In genomic region chr19:45847016-45847732, GRCm38 (mm10) we compare ENCODE assay signal across 8 mouse cellular contexts. TPM values are rescaled to one million over a fixed set of nuclear protein-coding genes. Genes with fewer than 3 reads are reported as not detected.
DNase-seq lines count a peak whose midpoint lies in the region; ATAC-seq and TF ChIP-seq lines count a peak whose summit lies in the region.

No protein-coding gene starts in this region.

- DNase-seq in kidney, postnatal 0 days (ENCODE audit: low spot score) = no peak
- no peak for DNase-seq in kidney, postnatal 14 days
- peak; percentile 42 to 48 for DNase-seq in B cell, adult 2 months
- peak; percentile 62 for DNase-seq in MEL (ENCODE audit: low read depth, low spot score)
- no peak for DNase-seq in liver, embryonic 14.5 days (ENCODE audit: low read depth in 3 of 3, low spot score in 3 of 3)
- DNase-seq in ovary, postnatal 10 days (ENCODE audit: low spot score) = no peak
- DNase-seq in cerebellum, postnatal 4 days (ENCODE audit: low spot score in 2 of 2) = no peak

- no peaks in the 10 kb centered on the region for H3K79me2 ChIP-seq in MEL (ENCODE audit: control insufficient read depth, insufficient read depth, low read length, poor library complexity)

- H3K9ac ChIP-seq in kidney, postnatal 0 days (ENCODE audit: low read depth, low read length) = no peak overlapping the region
- H3K9ac ChIP-seq in MEL (ENCODE audit: control insufficient read depth, low read depth, low read length, poor library complexity, severe bottlenecking) = no peak overlapping the region
- no peak overlapping the region for H3K9ac ChIP-seq in liver, embryonic 14.5 days (replicated peaks)
- no peak overlapping the region for H3K9ac ChIP-seq in forebrain, embryonic 13.5 days

- H3K27ac ChIP-seq in kidney, postnatal 0 days = no peak overlapping the region
- H3K27ac ChIP-seq in MEL (ENCODE audit: control insufficient read depth, low read depth, low read length) = no peak overlapping the region
- H3K27ac ChIP-seq in liver, embryonic 14.5 days = no peak overlapping the region
- no peak overlapping the region for H3K27ac ChIP-seq in forebrain, embryonic 13.5 days

- no peak for ATAC-seq in kidney, postnatal 0 days (replicated peaks; ENCODE audit: low FRiP score, low read depth)
- no peak for ATAC-seq in liver, embryonic 14.5 days (ENCODE audit: insufficient read depth)
- no peak for ATAC-seq in forebrain, embryonic 13.5 days

- no peak overlapping the region for H3K4me3 ChIP-seq in kidney, postnatal 0 days (replicated peaks; ENCODE audit: low read depth, low read length)
- no peak overlapping the region for H3K4me3 ChIP-seq in MEL (ENCODE audit: control insufficient read depth in 1 of 2, insufficient read depth in 1 of 2, low read depth in 2 of 2, low read length in 2 of 2)
- H3K4me3 ChIP-seq in liver, embryonic 14.5 days (ENCODE audit: insufficient read depth in 1 of 2, low read depth in 2 of 2, low read length in 2 of 2) = no peak overlapping the region
- H3K4me3 ChIP-seq in forebrain, embryonic 13.5 days = no peak overlapping the region

- peak; percentile 55 for TF ChIP-seq RAD21 in MEL (IDR thresholded peaks at IDR 0.05; ENCODE audit: low read depth, low read length)

- H3K9me3 ChIP-seq in kidney, postnatal 0 days (replicated peaks; ENCODE audit: low read length) = no peaks in the 10 kb centered on the region
- no peaks in the 10 kb centered on the region for H3K9me3 ChIP-seq in MEL (replicated peaks; ENCODE audit: insufficient read depth, low read length)
- H3K9me3 ChIP-seq in liver, embryonic 14.5 days (ENCODE audit: control insufficient read depth, low read length) = no peaks in the 10 kb centered on the region
- H3K9me3 ChIP-seq in forebrain, embryonic 13.5 days (replicated peaks) = no peaks in the 10 kb centered on the region

- no peaks in the 10 kb centered on the region for H3K36me3 ChIP-seq in kidney, postnatal 0 days (ENCODE audit: insufficient read depth, low read length)
- no peaks in the 10 kb centered on the region for H3K36me3 ChIP-seq in MEL (ENCODE audit: control insufficient read depth in 1 of 2, insufficient read depth in 2 of 2, low read length in 2 of 2)
- no peaks in the 10 kb centered on the region for H3K36me3 ChIP-seq in liver, embryonic 14.5 days (replicated peaks; ENCODE audit: control insufficient read depth, insufficient read depth, low read depth)
- no peaks in the 10 kb centered on the region for H3K36me3 ChIP-seq in forebrain, embryonic 13.5 days (ENCODE audit: poor library complexity, severe bottlenecking)

- WGBS in kidney, postnatal 0 days = 93% methylated on average over 3 of the region's 3 CpGs
- WGBS in liver, embryonic 14.5 days (ENCODE audit: insufficient replicate concordance) = 85% methylated on average over 3 of the region's 3 CpGs
- WGBS in forebrain, embryonic 13.5 days = 97% methylated on average over 3 of the region's 3 CpGs

- no peaks in the 10 kb centered on the region for H3K27me3 ChIP-seq in kidney, postnatal 0 days (ENCODE audit: insufficient read depth, low read length)
- no peaks in the 10 kb centered on the region for H3K27me3 ChIP-seq in MEL (ENCODE audit: control insufficient read depth in 1 of 2, insufficient read depth in 2 of 2, low read length in 2 of 2)
- no peaks in the 10 kb centered on the region for H3K27me3 ChIP-seq in liver, embryonic 14.5 days (ENCODE audit: control insufficient read depth, insufficient read depth, low read length)
- no peaks in the 10 kb centered on the region for H3K27me3 ChIP-seq in forebrain, embryonic 13.5 days

- no peak overlapping the region for H3K4me2 ChIP-seq in kidney, postnatal 0 days (ENCODE audit: low read length)
- no peak overlapping the region for H3K4me2 ChIP-seq in liver, embryonic 14.5 days (ENCODE audit: low read depth)
- no peak overlapping the region for H3K4me2 ChIP-seq in forebrain, embryonic 13.5 days

- no peak for TF ChIP-seq POLR2A in MEL (IDR thresholded peaks at IDR 0.05; ENCODE audit: control insufficient read depth in 1 of 2, insufficient read depth in 1 of 2, low read depth in 1 of 2, low read length in 2 of 2, poor library complexity in 1 of 2)

- no peaks in the 10 kb centered on the region for H3K4me1 ChIP-seq in kidney, postnatal 0 days (replicated peaks; ENCODE audit: insufficient read depth, low read length)
- H3K4me1 ChIP-seq in MEL (ENCODE audit: control insufficient read depth in 1 of 2, insufficient read depth in 2 of 2, low read length in 2 of 2) = no peaks in the 10 kb centered on the region
- peaks cover 0 to 10% of the 10 kb centered on the region in 2 experiments; a peak in 2 of 4 replicates for H3K4me1 ChIP-seq in liver, embryonic 14.5 days (replicated peaks; ENCODE audit: control insufficient read depth in 2 of 2, insufficient read depth in 2 of 2, low read length in 1 of 2)
- peaks cover 25% of the 10 kb centered on the region for H3K4me1 ChIP-seq in forebrain, embryonic 13.5 days

- TF ChIP-seq EP300 in MEL (IDR thresholded peaks at IDR 0.05; ENCODE audit: low read depth in 1 of 2, low read length in 2 of 2) = no peak
- no peak for TF ChIP-seq EP300 in liver, embryonic 14.5 days (IDR thresholded peaks at IDR 0.05; ENCODE audit: low read depth)

- peak; percentile 67 for TF ChIP-seq CTCF in kidney, postnatal 0 days (IDR thresholded peaks at IDR 0.05; ENCODE audit: low read depth)
- TF ChIP-seq CTCF in MEL (IDR thresholded peaks at IDR 0.05 in 2 of 3, conservative IDR thresholded peaks at IDR 0.05 in 1 of 3; ENCODE audit: control insufficient read depth in 1 of 3, insufficient read depth in 1 of 3, low read depth in 2 of 3, low read length in 3 of 3, poor library complexity in 1 of 3, severe bottlenecking in 1 of 3) = peak; percentile 46 to 75 (median 62)
- peak; percentile 32; the same call in 1 of the 2 replicates for TF ChIP-seq CTCF in liver, embryonic 14.5 days (IDR thresholded peaks at IDR 0.05; ENCODE audit: low read depth)

TF ChIP-seq in MEL, 35 proteins besides CTCF, POLR2A, EP300 and RAD21:
- TF ChIP-seq ZKSCAN1 (IDR thresholded peaks at IDR 0.05; ENCODE audit: low read depth, low read length) (no peak), JUND (IDR thresholded peaks at IDR 0.05; ENCODE audit: low read depth, low read length) (no peak), GATA1 (IDR thresholded peaks at IDR 0.05; ENCODE audit: low read depth, low read length) (0 out of 2 replicates have a peak, but pooled peaks have one; percentile 10), NELFE (IDR thresholded peaks at IDR 0.05; ENCODE audit: low read depth, low read length) (no peak), ZC3H11A (IDR thresholded peaks at IDR 0.05; ENCODE audit: low read depth, low read length) (peak; percentile 26), SMC3 (IDR thresholded peaks at IDR 0.05; ENCODE audit: low read depth, low read length) (peak; percentile 62), POLR2AphosphoS2 (IDR thresholded peaks at IDR 0.05; ENCODE audit: low read length) (no peak), MYB (IDR thresholded peaks at IDR 0.05; ENCODE audit: low read depth, low read length) (no peak), TBP (IDR thresholded peaks at IDR 0.05; ENCODE audit: low read depth, low read length) (no peak)
TF ChIP-seq in MEL: peak in this region for 3.

RNA-seq across cellular contexts. Expression of gene Kcnip2, which starts 31.3 kb away (rescaled TPM):
- 1.5 and 1.6 TPM in 2 replicates for polyA plus RNA-seq in kidney, postnatal 0 days (2015; fragmentation: Nextera tagmentation; extraction: Ambion mirVana)
- not detected in 2 replicates for total RNA-seq in MEL (2012; rRNA removed)
- polyA plus RNA-seq in MEL (2012; ENCODE audit: insufficient read depth in 1 of 2, insufficient read length in 2 of 2, low read depth in 1 of 2, low replicate concordance in 2 of 2, missing spikeins in 1 of 2) = under 1 TPM in 1 of 2 experiments, not detected in 1; 0.14 TPM
- 1.7 TPM in 2 replicates for polyA plus RNA-seq in liver, embryonic 14.5 days (2012; rRNA removed)
- polyA plus RNA-seq in liver, embryonic 14.5 days (2014; fragmentation: Nextera tagmentation; extraction: Ambion mirVana) = 1.5 and 1.7 TPM in 2 replicates
- polyA plus RNA-seq in forebrain, embryonic 13.5 days (2015; fragmentation: Nextera tagmentation; extraction: Ambion mirVana) = 2.7 and 3.3 TPM in 2 replicates

Comparison
In these comparisons a context has a peak if more than half of its experiments do, and no peak if none do; other contexts are left out.
1. DNase-seq: peak in B cell, adult 2 months (2 of 2) and MEL (single experiment); none in kidney, postnatal 0 days (single experiment), kidney, postnatal 14 days (single experiment), liver, embryonic 14.5 days (0 of 3), ovary, postnatal 10 days (single experiment) and cerebellum, postnatal 4 days (0 of 2).
2. Peak in every context shown above with its lines, with median percentiles within 50 percentile points of each other: CTCF ChIP-seq.